Mouse (Mus musculus): Measurements from ENCODE around the gene Slc4a1ap.

DNA sequence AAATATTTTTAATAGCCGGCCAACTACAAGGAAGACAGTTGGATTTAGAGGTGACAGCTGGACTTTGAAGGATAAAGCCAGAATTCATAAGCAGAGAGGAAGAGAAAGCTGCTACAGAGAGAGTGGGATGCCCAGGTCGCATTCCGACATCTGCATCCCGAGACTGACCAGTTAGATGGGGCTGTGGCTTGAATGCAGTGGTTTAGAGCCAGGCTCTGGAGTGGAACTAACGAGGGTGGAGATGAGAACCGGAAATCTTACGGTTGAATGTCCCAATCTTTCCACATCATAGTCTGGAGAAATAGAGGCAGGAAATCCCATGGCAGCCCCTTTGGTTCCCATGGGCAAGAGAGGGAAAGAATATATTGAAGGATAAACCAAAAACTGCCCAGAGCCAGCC, 39.2 kb downstream of the Slc4a1ap start:
- no peak for TF ChIP-seq GABPA (IDR thresholded peaks at IDR 0.05; ENCODE audit: insufficient replicate concordance, low read depth, low read length)
- no peak for TF ChIP-seq ZKSCAN1 (IDR thresholded peaks at IDR 0.05; ENCODE audit: borderline replicate concordance, low read depth, low read length)
- TF ChIP-seq TCF12 (IDR thresholded peaks at IDR 0.05; ENCODE audit: low read depth, low read length), result no peak
- no peak for TF ChIP-seq CHD2 (IDR thresholded peaks at IDR 0.05; ENCODE audit: low read length)
- TF ChIP-seq USF2 (conservative IDR thresholded peaks at IDR 0.05; ENCODE audit: low read depth, low read length), result no peak
- TF ChIP-seq POLR2AphosphoS2 (IDR thresholded peaks at IDR 0.05; ENCODE audit: low read depth, low read length), result no peak
- no peak for TF ChIP-seq MAZ (IDR thresholded peaks at IDR 0.05; ENCODE audit: low read depth, low read length)
- TF ChIP-seq ZMIZ1 (IDR thresholded peaks at IDR 0.05; ENCODE audit: low read depth, low read length), result no peak
- TF ChIP-seq MYC (IDR thresholded peaks at IDR 0.05; ENCODE audit: low read depth, low read length), result no peak
- no peak for TF ChIP-seq CTCF (conservative IDR thresholded peaks at IDR 0.05 in 1 of 2, IDR thresholded peaks at IDR 0.05 in 1 of 2; ENCODE audit: low read depth in 2 of 2, low read length in 2 of 2)
- no peak for TF ChIP-seq MAFK (IDR thresholded peaks at IDR 0.05; ENCODE audit: insufficient replicate concordance, low read length)
- no peak for TF ChIP-seq ZNF384 (IDR thresholded peaks at IDR 0.05; ENCODE audit: low read depth, low read length)
